Mouse (Mus musculus) cerebral cortex, adult 2 months (tissue): Measurements from ENCODE around the gene Nxph4.

Experiments
- WGBS: fragments of 180-500 bp; shearing (Covaris S2); methylation state at CpG from one replicate; pipeline ENCODE4 v1.1.7; 2018; 5-methylcytosine and 5-hydroxymethylcytosine counted together

The Nxph4 gene

DNA sequence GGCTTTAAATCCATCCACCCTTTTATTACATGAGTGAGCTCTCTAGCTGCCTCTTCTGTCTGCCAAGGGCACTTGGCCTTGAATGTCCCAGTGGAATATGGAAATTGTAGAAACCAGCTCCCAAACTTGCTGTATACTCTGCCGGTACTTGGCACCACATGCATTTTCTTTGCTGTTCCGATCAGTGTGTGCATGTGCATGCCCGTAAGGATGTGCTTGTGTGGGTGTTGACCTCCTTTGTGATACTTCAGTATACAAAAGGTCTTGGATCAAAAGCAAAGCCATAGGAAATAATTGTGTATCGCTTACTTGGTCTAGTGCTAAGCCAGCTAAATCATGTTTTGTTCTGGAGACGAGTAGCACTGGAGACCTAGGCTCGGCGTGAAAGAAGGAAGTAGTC is 45.5 kb downstream of the Nxph4 start:
- WGBS: 52% methylated on average over 7 of the region's 7 CpGs

DNA sequence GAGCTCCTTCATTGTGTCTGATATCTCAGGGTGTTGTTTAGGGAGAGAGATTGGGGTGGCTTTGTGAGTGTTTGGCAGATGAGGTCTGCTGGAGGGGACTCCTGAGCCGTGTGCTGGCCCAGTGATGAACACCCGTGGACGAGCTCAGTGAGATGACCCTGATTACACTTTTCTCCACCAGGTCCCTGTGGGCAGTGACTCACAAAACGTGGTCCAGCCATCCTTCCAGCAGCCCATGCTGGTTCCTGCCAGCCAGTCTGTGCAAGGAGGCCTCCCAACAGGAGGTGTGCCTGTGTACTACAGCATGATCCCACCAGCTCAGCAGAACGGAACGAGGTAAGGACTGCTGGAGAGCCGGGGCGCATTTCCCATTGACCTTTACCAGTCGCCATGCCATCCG is 49.1 kb downstream of the Nxph4 start:
- 83% methylated on average over 10 of the region's 10 CpGs for WGBS

- WGBS: 60% methylated on average over 19 of the region's 19 CpGs
Observed at GRCm38 (mm10) chr10:127480833-127481813, 53.2 kb downstream of the Nxph4 start.

GRCm38 (mm10) chr10:127479131-127479530 is 55.2 kb downstream of the Nxph4 start:
- WGBS: 47% methylated on average over 4 of the region's 4 CpGs

DNA sequence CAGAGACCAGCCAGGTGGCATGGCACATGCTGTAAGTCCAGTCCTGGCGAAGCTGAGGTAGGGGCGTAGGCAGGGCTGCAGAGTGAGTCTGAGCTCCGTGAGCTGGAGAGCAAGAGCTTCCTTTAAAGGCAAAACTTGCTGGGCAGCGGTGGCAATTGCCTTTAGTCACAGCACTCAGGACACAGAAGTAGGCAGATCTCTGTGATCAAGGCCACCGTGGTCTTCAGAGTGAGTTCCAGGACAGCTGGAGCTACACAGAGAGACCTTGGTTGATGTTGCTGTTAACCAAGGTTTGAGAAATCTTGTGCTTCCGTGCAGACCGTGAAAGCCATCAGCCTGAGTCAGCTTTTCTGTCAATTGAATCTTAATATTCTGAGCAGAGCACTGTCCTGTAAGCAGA is 57.1 kb downstream of the Nxph4 start:
- 74% methylated on average over 7 of the region's 7 CpGs for WGBS

DNA sequence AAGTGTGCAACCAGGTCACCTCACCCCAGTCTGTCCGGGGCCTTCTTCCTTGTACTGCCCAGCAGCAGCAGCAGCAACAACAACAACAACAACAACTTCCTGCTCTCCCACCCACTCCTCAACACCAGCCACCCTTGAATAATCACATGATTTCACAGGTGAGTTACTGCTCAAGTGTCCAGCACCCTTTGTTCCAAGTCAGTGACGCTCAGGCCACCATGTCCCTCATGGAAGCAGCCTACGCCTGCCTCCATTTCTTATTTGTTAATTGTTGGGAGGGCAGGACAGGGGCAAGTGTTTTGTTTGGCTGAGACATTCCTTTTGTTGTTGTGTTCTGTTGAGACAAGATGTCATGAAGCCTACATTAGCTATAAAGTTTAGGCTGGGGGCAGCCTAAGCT is 57.8 kb downstream of the Nxph4 start:
- WGBS: 83% methylated on average over 3 of the region's 3 CpGs
